Mouse (Mus musculus) layer of hippocampus, adult 2 months (tissue): ENCODE data around the gene Nr2c2ap. TPM values are rescaled to one million over a fixed set of nuclear protein-coding genes. Genes with fewer than 3 reads are reported as not detected.

Experiments used
- DNase-seq, 2 experiments: peaks; one replicate each; pipeline ENCODE4 v3.0.0; 2022; ENCODE audit warnings: low spot score in 2 of 2
- H3K27ac ChIP-seq: fragments of 200-600 bp; 2 replicates; pipeline ENCODE4 v1.8.1; 2022
- H3K4me3 ChIP-seq: fragments of 200-600 bp; 2 replicates; pipeline ENCODE4 v1.8.1; 2022; ENCODE audit warnings: mild to moderate bottlenecking
- CTCF ChIP-seq: fragments of 200-600 bp; conservative IDR thresholded peaks from 2 replicates; pipeline ENCODE4 v1.8.1; 2022; ENCODE audit warnings: antibody characterized with exemption, mild to moderate bottlenecking, moderate library complexity
- total RNA-seq, 2 experiments: library from RNA; stranded (reverse); gene quantifications; 2 replicates each; pipeline ENCODE4 v1.2.3; 2021

The Nr2c2ap gene
- total RNA-seq, 2 experiments from 2014 or later: 29.2 to 32.8 TPM

DNA sequence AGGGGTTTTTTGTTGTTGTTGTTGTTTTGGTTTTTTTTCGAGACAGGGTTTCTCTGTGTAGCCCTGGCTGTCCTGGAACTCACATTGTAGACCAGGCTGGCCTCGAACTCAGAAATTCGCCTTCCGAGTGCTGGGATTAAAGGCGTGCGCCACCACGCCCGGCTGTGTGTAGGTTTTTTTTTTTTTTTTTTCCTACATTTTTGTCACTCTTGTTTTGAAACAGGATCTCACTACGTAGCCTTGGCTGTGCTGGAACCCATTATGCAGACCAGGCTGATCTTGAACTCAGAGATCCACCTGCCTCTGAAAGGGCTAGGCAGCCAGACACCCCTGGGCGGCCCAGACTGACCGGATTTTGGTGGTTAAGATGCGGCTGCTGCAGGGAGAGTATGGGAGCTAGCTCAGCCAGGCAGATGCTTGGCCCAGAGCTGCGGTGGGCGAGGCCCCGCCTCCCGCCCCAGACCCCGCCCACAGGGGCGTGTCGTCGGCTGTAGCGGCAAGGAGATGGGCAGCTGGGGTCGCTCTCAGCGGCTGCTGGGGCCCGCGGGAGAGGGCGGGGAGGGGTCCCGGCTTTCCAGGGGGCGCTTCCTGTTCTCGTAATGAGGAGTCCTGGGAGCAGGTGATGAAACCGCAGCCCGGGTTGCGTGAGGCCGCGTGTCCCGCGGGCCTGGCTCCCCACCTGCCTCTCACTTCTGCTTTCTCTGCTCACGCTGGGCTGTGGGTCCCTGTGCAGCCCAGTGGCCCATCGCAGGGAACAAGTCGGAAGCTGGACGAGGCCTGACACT lies 27.1 kb downstream of the Nr2c2ap start:
- no peak overlapping the region for H3K27ac ChIP-seq
- H3K4me3 ChIP-seq: peak overlapping the region; percentile 61
- TF ChIP-seq CTCF: no peak
- peak; percentile 53 to 61 for DNase-seq

DNA sequence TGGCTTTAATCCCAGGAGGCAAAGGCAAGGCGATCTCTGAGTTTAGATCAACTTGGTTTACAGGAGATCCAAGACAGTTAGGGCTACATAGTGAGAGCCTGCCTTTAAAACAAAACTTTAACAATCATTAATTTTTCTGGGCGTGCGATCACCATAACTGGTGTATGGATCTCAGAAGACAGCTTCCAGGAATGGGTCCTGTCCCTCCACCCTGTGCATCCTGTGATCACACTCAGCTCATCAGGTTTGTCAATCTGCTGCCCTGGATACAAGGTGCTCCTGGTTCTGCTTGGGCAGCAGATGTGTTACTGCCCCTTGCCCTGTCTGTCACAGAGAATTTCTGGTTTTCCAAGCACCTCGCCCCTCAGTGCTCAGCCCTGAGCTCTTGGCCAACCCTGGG lies 28.1 kb downstream of the Nr2c2ap start:
- DNase-seq: no peak
- Histone ChIP-seq H3K4me3 (no peak overlapping the region), H3K27ac (no peak overlapping the region)
- TF ChIP-seq CTCF: no peak

GRCm38 (mm10) chr8:70160015-70160414 lies 28.9 kb downstream of the Nr2c2ap start:
- Histone ChIP-seq H3K27ac (no peak overlapping the region), H3K4me3 (no peak overlapping the region)
- DNase-seq: no peak
- TF ChIP-seq CTCF: no peak

- no peak for DNase-seq
- H3K4me3 ChIP-seq: no peak overlapping the region
- H3K27ac ChIP-seq: no peak overlapping the region
- TF ChIP-seq CTCF: no peak
Observed at GRCm38 (mm10) chr8:70163316-70163715, 32.2 kb downstream of the Nr2c2ap start.

DNA sequence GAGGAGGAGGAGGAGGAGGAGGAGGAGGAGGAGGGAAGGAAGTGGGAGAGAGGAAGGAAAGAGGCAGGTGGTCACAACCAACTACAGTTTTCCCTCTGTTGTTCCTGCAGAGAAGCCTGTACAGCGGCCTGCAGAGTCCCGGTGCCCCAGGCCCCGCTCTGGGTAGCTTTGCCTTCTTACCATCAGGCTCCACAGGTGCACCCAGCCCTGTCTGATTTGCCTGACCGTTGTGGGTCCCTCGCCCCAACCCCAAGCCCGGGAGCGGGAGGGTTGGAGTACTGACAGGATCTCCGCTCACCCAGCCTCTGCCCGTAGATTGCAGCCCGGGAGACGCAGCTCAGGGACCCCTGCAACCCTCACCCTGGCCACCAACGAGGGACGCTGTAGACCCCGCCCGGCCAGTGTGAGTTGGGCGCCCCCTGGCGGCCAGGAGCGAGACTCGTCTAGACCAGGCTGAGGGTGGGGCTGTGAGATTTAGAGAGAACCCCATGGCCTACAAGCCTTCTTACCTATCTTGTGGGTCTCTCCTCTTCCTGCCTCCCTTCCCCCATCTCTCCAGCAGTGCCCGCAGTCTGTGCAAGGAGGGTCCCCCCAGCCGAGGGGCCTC lies 35.5 kb downstream of the Nr2c2ap start:
- TF ChIP-seq CTCF: peak; percentile 97

GRCm38 (mm10) chr8:70170116-70170515 lies 39.0 kb downstream of the Nr2c2ap start:
- no peak for DNase-seq
- Histone ChIP-seq H3K4me3 (no peak overlapping the region), H3K27ac (no peak overlapping the region)
- TF ChIP-seq CTCF: no peak

More for the DNA sequence above, 35.5 kb downstream of the Nr2c2ap start:
- Histone ChIP-seq H3K4me3 (no peak overlapping the region; the same call in 1 of the 2 replicates), H3K27ac (no peak overlapping the region)
- peak; percentile 29 to 75 for DNase-seq

DNA sequence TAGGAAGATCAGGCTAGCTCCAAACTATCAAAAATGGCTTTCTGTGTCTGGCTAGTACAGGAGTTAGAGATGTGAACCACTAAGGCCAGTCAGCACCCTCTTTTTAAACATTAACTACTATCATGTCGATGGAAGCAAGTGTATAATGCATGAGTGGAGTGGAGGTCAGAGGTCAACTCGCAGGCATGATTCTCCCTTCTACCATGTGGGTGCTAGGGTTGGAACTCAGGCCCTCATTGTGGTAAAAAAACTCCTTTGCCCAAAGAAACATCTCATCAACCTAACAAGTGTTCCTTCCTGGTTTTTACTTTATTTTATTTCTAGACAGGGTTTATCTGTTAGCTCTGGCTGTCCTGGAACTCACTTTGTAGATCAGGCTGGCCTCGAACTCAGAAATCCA lies 39.6 kb downstream of the Nr2c2ap start:
- no peak for DNase-seq
- no peak overlapping the region for H3K4me3 ChIP-seq
- H3K27ac ChIP-seq: no peak overlapping the region
- no peak for TF ChIP-seq CTCF

GRCm38 (mm10) chr8:70171240-70171639 lies 40.1 kb downstream of the Nr2c2ap start:
- no peak for DNase-seq
- no peak for TF ChIP-seq CTCF
- H3K4me3 ChIP-seq: no peak overlapping the region
- no peak overlapping the region for H3K27ac ChIP-seq

- no peak for TF ChIP-seq CTCF
- DNase-seq: peak; percentile 92 to 95
- Histone ChIP-seq H3K4me3 (peak within 1 kb of the TSS; percentile 80), H3K27ac (peak within 1 kb of the TSS; percentile 89)
Observed at GRCm38 (mm10) chr8:70172043-70172681, 41.0 kb downstream of the Nr2c2ap start, which contains the start of gene Tmem161a. TSS of gene Tmem161a (plus strand) at chr8:70172356.

DNA sequence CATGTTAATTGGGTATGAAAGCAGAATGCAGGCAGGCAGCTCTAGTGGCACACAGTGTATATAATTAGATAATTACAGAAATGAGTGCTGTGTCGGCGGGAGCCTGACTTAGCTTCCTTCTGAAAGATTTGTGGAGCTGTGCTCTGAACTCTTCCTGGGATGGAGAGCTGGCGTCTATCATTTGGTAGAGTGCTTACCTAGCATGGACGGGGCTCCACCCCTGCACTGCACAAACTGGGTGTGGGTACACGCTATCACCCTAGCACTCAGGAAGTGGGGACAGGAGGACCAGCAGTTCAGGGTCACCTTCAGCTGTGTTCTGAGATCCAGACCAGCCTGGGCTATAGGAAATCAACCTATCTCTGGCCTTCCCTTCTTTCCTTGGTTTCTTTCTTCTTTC lies 42.2 kb downstream of the Nr2c2ap start:
- no peak overlapping the region for H3K27ac ChIP-seq
- TF ChIP-seq CTCF: no peak
- H3K4me3 ChIP-seq: no peak overlapping the region; the same call in 1 of the 2 replicates
- no peak for DNase-seq

GRCm38 (mm10) chr8:70174079-70174478 lies 42.9 kb downstream of the Nr2c2ap start:
- no peak overlapping the region; the same call in 1 of the 2 replicates for H3K4me3 ChIP-seq
- no peak for DNase-seq

DNA sequence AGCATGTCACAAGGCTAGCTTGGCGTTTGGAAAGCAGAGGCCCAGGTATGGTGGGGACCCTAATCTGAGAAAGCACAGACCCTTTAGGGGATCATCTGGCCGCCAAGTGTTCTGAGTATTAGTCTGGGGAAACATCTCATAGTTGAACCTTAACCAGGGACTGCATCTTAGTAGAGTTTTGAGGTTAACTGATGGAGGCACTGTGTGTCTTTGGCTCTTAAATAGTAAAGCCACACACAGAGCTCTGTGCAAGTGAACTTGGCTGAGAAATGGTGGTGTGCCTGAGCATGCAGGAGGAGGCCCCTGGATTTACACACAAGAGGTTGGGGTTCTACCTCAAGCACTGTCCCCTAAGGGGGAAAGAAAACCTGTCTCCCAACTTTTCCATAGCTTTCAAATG lies 47.1 kb downstream of the Nr2c2ap start:
- DNase-seq: no peak
- Histone ChIP-seq H3K4me3 (no peak overlapping the region), H3K27ac (no peak overlapping the region)
- TF ChIP-seq CTCF: no peak

More at GRCm38 (mm10) chr8:70174079-70174478, 42.9 kb downstream of the Nr2c2ap start:
- no peak overlapping the region for H3K27ac ChIP-seq
- no peak for TF ChIP-seq CTCF

- Histone ChIP-seq H3K4me3 (no peak overlapping the region), H3K27ac (no peak overlapping the region)
- DNase-seq: no peak
- peak; percentile 73 for TF ChIP-seq CTCF
Observed at GRCm38 (mm10) chr8:70179082-70179481, 47.9 kb downstream of the Nr2c2ap start.
